Mouse (Mus musculus) embryonic facial prominence, embryonic 14.5 days (tissue): ENCODE data around the gene 4933407L21Rik. TPM values are rescaled to one million over a fixed set of nuclear protein-coding genes. Genes with fewer than 3 reads are reported as not detected.
"Not testable (repeated sequence)": the region's sequence is repeated elsewhere in the genome, so short reads cannot be mapped to it uniquely, and the experiment has no call there.

Source experiments
- ATAC-seq: fragments of 200-750 bp; cut with Nextera tagmentation; 2 replicates; pipeline ENCODE4 v1.8.0; 2017; ENCODE audit warnings: low read depth, moderate number of reproducible peaks, moderate TSS enrichment
- DNase-seq: peaks from one replicate; pipeline ENCODE4 v3.0.0-alpha.2; 2015; ENCODE audit warnings: low spot score
- H3K27ac ChIP-seq: fragments of 300-500 bp; sonication (generic); replicated peaks from 2 replicates; pipeline ENCODE4 v1.5.1; 2014; ENCODE audit warnings: low read depth, mild to moderate bottlenecking, low read length, moderate library complexity
- H3K27me3 ChIP-seq: fragments of 300-500 bp; sonication (generic); replicated peaks from 2 replicates; pipeline ENCODE4 v1.6.1; 2014; ENCODE audit warnings: low read length; ENCODE audit not compliant: control insufficient read depth, insufficient read depth
- H3K36me3 ChIP-seq: fragments of 300-500 bp; sonication (generic); 2 replicates; pipeline ENCODE4 v1.6.1; 2014; ENCODE audit warnings: low read length, mixed read lengths; ENCODE audit not compliant: control insufficient read depth, insufficient read depth
- H3K4me1 ChIP-seq: fragments of 300-500 bp; sonication (generic); 2 replicates; pipeline ENCODE4 v1.6.1; 2014; ENCODE audit warnings: antibody characterized with exemption, low read length; ENCODE audit not compliant: control insufficient read depth, insufficient read depth
- H3K4me2 ChIP-seq: fragments of 300-500 bp; sonication (generic); 2 replicates; pipeline ENCODE4 v1.6.1; 2014; ENCODE audit warnings: low read depth, mild to moderate bottlenecking, low read length, moderate library complexity, mixed read lengths
- H3K4me3 ChIP-seq: fragments of 300-500 bp; sonication (generic); 2 replicates; pipeline ENCODE4 v1.5.1; 2014; ENCODE audit warnings: low read depth, mild to moderate bottlenecking, low read length
- H3K9ac ChIP-seq: fragments of 300-500 bp; sonication (generic); 2 replicates; pipeline ENCODE4 v1.6.1; 2014; ENCODE audit warnings: low read depth, mild to moderate bottlenecking, low read length, moderate library complexity, mixed read lengths
- H3K9me3 ChIP-seq: fragments of 300-500 bp; sonication (generic); 2 replicates; pipeline ENCODE4 v1.6.1; 2016; ENCODE audit warnings: low read length; ENCODE audit not compliant: control insufficient read depth
- WGBS: fragments of 180-500 bp; shearing (Covaris S2); extraction: QIAGEN DNeasy Blood & Tissue Kit; methylation state at CpG from one replicate; pipeline ENCODE4 v1.1.7; 2014; 5-methylcytosine and 5-hydroxymethylcytosine counted together
- polyA plus RNA-seq: library from polyadenylated mRNA; unstranded; fragments of >200 nt; fragmentation: Nextera tagmentation; extraction: Ambion mirVana; gene quantifications from 2 replicates; pipeline ENCODE4 v1.2.1, GENCODE M21; 2014

Gene 4933407L21Rik
- polyA plus RNA-seq, 1 experiment from 2014 or later: 0.43 TPM

- ATAC-seq (no peak), DNase-seq (no peak)
- WGBS: 79% methylated on average over 3 of the region's 3 CpGs
- Histone ChIP-seq H3K9ac (no peak overlapping the region), H3K4me2 (no peak overlapping the region), H3K9me3 (no peaks in the 10 kb centered on the region), H3K27me3 (no peaks in the 10 kb centered on the region), H3K4me3 (no peak overlapping the region), H3K36me3 (no peaks in the 10 kb centered on the region), H3K4me1 (no peaks in the 10 kb centered on the region), H3K27ac (no peak overlapping the region)
Measured at GRCm38 (mm10) chr1:85977709-85978108, 49.4 kb downstream of the 4933407L21Rik start.

- no peak overlapping the region for H3K4me3 ChIP-seq
- no peaks in the 10 kb centered on the region for H3K27me3 ChIP-seq
- no peaks in the 10 kb centered on the region for H3K9me3 ChIP-seq
- H3K27ac ChIP-seq: no peak overlapping the region
- WGBS: 46% methylated on average over 7 of the region's 7 CpGs
- no peaks in the 10 kb centered on the region for H3K4me1 ChIP-seq
- H3K9ac ChIP-seq: no peak overlapping the region
- no peak overlapping the region for H3K4me2 ChIP-seq
- no peaks in the 10 kb centered on the region for H3K36me3 ChIP-seq
- DNase-seq: peak; percentile 63
- ATAC-seq: no peak
Measured at GRCm38 (mm10) chr1:85981738-85982357, 53.6 kb downstream of the 4933407L21Rik start.

GRCm38 (mm10) chr1:85985784-85986183 is 57.5 kb downstream of the 4933407L21Rik start:
- Histone ChIP-seq H3K9me3 (no peaks in the 10 kb centered on the region), H3K36me3 (no peaks in the 10 kb centered on the region), H3K27ac (no peak overlapping the region), H3K27me3 (no peaks in the 10 kb centered on the region), H3K4me1 (no peaks in the 10 kb centered on the region), H3K9ac (no peak overlapping the region), H3K4me3 (no peak overlapping the region), H3K4me2 (no peak overlapping the region)
- no peak for ATAC-seq
- 64% methylated on average over 3 of the region's 3 CpGs for WGBS
- DNase-seq: no peak

- H3K4me1 ChIP-seq: no peaks in the 10 kb centered on the region
- no peak for ATAC-seq
Measured at GRCm38 (mm10) chr1:85988351-85988750, 60.1 kb downstream of the 4933407L21Rik start.

GRCm38 (mm10) chr1:85988882-85989281 is 60.6 kb downstream of the 4933407L21Rik start:
- H3K4me1 ChIP-seq, ATAC-seq, DNase-seq, H3K9ac ChIP-seq, H3K36me3 ChIP-seq, H3K4me2 ChIP-seq, H3K27me3 ChIP-seq, H3K4me3 ChIP-seq, H3K27ac ChIP-seq, H3K9me3 ChIP-seq: not testable (repeated sequence)
- 79% methylated on average over 4 of the region's 4 CpGs for WGBS

More at GRCm38 (mm10) chr1:85988351-85988750, 60.1 kb downstream of the 4933407L21Rik start:
- no peaks in the 10 kb centered on the region for H3K9me3 ChIP-seq
- no peak overlapping the region for H3K4me2 ChIP-seq
- WGBS: 71% methylated on average over 4 of the region's 4 CpGs
- no peaks in the 10 kb centered on the region for H3K27me3 ChIP-seq
- H3K9ac ChIP-seq: no peak overlapping the region
- no peak overlapping the region for H3K4me3 ChIP-seq
- H3K36me3 ChIP-seq: no peaks in the 10 kb centered on the region
- H3K27ac ChIP-seq: no peak overlapping the region
- no peak for DNase-seq

Other genes with a start within 250 kb of the 4933407L21Rik start
- 1.7 and 2.5 TPM in 2 replicates for gene A630001G21Rik, start 149.8 kb upstream of the 4933407L21Rik start, polyA plus RNA-seq
- gene Cab39, start 135.0 kb upstream of the 4933407L21Rik start, polyA plus RNA-seq: 45.1 and 45.2 TPM in 2 replicates
- gene Itm2c, start 34.2 kb upstream of the 4933407L21Rik start, polyA plus RNA-seq: 158 and 177 TPM in 2 replicates
- not detected in 2 replicates for gene Gpr55, start 32.5 kb downstream of the 4933407L21Rik start, polyA plus RNA-seq
- not detected in 2 replicates for gene Spata3, start 88.3 kb downstream of the 4933407L21Rik start, polyA plus RNA-seq
- gene 2810459M11Rik, start 117.4 kb downstream of the 4933407L21Rik start, polyA plus RNA-seq: 0.68 and 1.4 TPM in 2 replicates
- gene Psmd1, start 135.9 kb downstream of the 4933407L21Rik start, polyA plus RNA-seq: 159 and 174 TPM in 2 replicates
- gene Htr2b, start 183.5 kb downstream of the 4933407L21Rik start, polyA plus RNA-seq: 1.2 and 2.0 TPM in 2 replicates
- gene Gm21972, start 205.2 kb downstream of the 4933407L21Rik start, polyA plus RNA-seq: 0.51 TPM in 1 of 2 replicates, not detected in the other
- 17.4 and 21.4 TPM in 2 replicates for gene Armc9, start 226.3 kb downstream of the 4933407L21Rik start, polyA plus RNA-seq